Mouse (Mus musculus): ENCODE measurements at regions not wholly inside any gene's neighbourhood (a gene's known extent, or its start where the extent isn't known, plus 50 kb on each side); places are given as distances from the start of the nearest gene placed in this dataset.

- no peak for DNase-seq (ENCODE audit: low read depth)
Observed at GRCm38 (mm10) chr15:87370761-87371160, 173.3 kb upstream of the Fam19a5 start.

- DNase-seq (ENCODE audit: low read depth), result no peak
Observed at GRCm38 (mm10) chr15:87374670-87375069, 169.4 kb upstream of the Fam19a5 start.

- DNase-seq (ENCODE audit: low read depth), result no peak
Observed at GRCm38 (mm10) chr15:87375596-87376194, 168.4 kb upstream of the Fam19a5 start.

- DNase-seq (ENCODE audit: low read depth), result no peak
Observed at GRCm38 (mm10) chr15:87383551-87384265, 160.4 kb upstream of the Fam19a5 start.

GRCm38 (mm10) chr15:87384279-87385066 is 159.6 kb upstream of the Fam19a5 start:
- no peak for DNase-seq (ENCODE audit: low read depth)

- DNase-seq (ENCODE audit: low read depth), result no peak
Observed at GRCm38 (mm10) chr15:87386513-87386983, 157.6 kb upstream of the Fam19a5 start.

- no peak for DNase-seq (ENCODE audit: low read depth)
Observed at GRCm38 (mm10) chr15:87391395-87391794, 152.7 kb upstream of the Fam19a5 start.

GRCm38 (mm10) chr15:87398396-87398795 is 145.7 kb upstream of the Fam19a5 start:
- DNase-seq (ENCODE audit: low read depth), result no peak

- DNase-seq (ENCODE audit: low read depth), result no peak
Observed at GRCm38 (mm10) chr15:87405689-87406088, 138.4 kb upstream of the Fam19a5 start.

- no peak for DNase-seq (ENCODE audit: low read depth)
Observed at GRCm38 (mm10) chr15:87411978-87412377, 132.1 kb upstream of the Fam19a5 start.

- no peak for DNase-seq (ENCODE audit: low read depth)
Observed at GRCm38 (mm10) chr15:87415996-87416395, 128.1 kb upstream of the Fam19a5 start.

GRCm38 (mm10) chr15:87421743-87422142 is 122.4 kb upstream of the Fam19a5 start:
- DNase-seq (ENCODE audit: low read depth), result no peak

GRCm38 (mm10) chr15:87433306-87433705 is 110.8 kb upstream of the Fam19a5 start:
- DNase-seq (ENCODE audit: low read depth), result no peak

- DNase-seq (ENCODE audit: low read depth), result no peak
Observed at GRCm38 (mm10) chr15:87433901-87434300, 110.2 kb upstream of the Fam19a5 start.

GRCm38 (mm10) chr15:87435566-87435965 is 108.5 kb upstream of the Fam19a5 start:
- DNase-seq (ENCODE audit: low read depth), result no peak

- no peak for DNase-seq (ENCODE audit: low read depth)
Observed at GRCm38 (mm10) chr15:87437611-87438010, 106.5 kb upstream of the Fam19a5 start.

GRCm38 (mm10) chr15:87458932-87459331 is 85.2 kb upstream of the Fam19a5 start:
- no peak for DNase-seq (ENCODE audit: low read depth)

- DNase-seq (ENCODE audit: low read depth), result no peak
Observed at GRCm38 (mm10) chr15:87476247-87476646, 67.9 kb upstream of the Fam19a5 start.

- no peak for DNase-seq (ENCODE audit: low read depth)
Observed at GRCm38 (mm10) chr15:87476862-87477490, 67.1 kb upstream of the Fam19a5 start.

GRCm38 (mm10) chr15:87480758-87481157 is 63.3 kb upstream of the Fam19a5 start:
- DNase-seq (ENCODE audit: low read depth), result no peak

Data from fibroblast of lung, adult 2 months (primary cell).